Mouse (Mus musculus) urinary bladder, postnatal 10 days (tissue): ENCODE results near the gene Fam129b.

ENCODE experiments used
- DNase-seq: peaks from one replicate; pipeline ENCODE4 v3.0.0; 2022; ENCODE audit warnings: low spot score

Fam129b gene

DNA sequence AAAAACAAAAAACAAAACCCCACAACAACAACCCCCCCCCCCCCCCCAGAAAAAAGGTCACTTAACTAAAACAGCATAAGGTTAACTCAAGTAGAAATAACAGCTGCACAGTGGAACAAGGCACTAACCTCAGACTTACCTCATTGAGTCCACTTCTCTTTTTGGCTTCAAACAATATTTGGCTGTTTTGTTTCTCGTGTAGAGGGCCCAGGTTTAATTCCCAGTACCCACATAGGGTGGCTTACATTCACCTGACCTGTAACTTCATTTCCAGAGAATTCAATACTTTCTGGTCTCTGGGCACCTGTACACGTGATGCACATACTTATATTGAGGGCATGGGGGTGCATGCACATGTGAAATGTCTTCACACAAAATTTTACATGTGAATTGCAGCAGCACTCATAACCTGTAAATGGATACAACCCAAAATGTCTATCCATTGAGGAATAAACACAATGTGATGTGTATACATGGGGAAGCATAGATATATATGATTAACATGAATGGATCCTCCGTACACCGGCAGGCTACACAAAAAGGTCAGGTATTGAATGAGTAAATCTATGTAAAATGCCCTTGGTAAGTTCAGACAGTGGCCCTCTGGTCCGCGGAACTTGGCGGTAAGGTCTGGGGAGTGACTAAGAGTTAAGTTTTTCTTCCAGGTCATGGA, 89.7 kb downstream of the Fam129b start:
- DNase-seq, result no peak

DNA sequence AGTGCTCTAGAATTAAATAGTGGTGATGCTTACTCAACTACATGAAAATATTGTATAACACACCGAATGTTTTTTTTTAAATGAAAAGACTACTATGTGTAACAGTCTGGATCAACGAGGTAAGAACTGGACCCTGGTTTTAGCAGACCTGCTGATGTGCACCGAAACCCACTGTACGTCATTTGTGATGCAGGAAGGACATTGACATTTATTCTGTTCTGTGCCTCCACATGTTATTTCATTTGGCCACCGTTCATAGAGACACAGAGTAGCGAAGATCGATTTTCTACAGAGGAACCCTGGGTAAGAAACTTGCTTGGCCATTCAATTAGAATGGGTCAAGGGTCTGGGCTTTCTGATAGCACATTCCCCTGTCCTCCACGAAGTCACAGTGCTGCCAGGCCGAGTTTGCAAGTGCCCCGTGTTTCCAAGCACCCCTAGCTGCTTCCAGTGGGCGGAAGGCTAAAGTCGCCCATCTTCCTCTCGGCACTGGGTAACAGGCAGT, 90.3 kb downstream of the Fam129b start:
- DNase-seq, result no peak

DNA sequence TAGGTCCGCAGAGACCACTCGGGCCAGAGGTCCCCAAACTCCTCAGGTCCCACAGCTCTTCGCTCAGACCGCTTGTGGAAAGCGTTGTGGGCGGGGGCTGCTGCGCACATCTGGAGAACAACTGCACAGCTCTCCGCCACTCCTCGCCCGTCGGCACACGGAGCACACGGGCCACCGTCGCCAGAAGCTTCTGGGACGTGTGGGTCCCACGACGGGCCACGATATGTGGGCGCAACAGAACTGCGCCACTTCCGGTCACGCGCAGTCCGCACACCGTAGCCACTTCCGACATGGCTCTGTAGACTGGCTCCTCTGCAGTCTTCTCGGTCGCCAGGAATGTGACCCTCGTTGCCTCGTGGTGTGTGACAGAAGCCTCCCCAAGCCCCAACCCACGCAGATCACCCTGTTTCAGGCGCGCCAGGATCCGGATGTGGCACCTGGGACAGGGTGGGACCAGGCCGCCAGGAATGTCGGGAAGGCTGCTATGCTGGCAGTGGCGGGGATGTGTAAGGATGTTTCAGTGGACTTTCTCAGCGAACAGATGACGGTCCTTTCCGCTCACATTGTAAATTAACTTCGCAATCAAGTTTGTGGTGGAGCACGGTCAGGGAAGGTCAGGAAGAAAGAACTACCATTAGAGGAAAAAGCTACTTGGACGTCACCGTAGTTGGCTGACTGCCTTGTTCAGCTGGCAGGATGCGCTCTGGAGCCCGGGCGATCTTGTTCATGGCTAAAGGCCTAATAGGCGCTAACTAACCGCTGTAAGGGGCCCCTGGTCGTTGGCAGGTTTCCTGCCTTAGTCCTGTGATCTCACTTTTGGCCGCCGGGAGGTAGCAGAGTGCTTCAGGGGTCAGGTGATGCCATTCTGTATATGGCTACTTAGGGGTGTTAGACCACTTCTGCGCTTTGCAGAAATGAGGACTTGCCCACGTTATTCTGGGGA, 91.0 kb downstream of the Fam129b start:
- no peak for DNase-seq

GRCm38 (mm10) chr2:32968024-32968614, 92.2 kb downstream of the Fam129b start:
- DNase-seq, result no peak

GRCm38 (mm10) chr2:32969326-32969725, 93.4 kb downstream of the Fam129b start:
- DNase-seq, result no peak

GRCm38 (mm10) chr2:32971235-32971634, 95.3 kb downstream of the Fam129b start:
- no peak for DNase-seq

- no peak for DNase-seq
Observed at GRCm38 (mm10) chr2:32974216-32974615, 98.3 kb downstream of the Fam129b start.
